Mouse (Mus musculus): ENCODE data around the gene Coa3. TPM values are rescaled to one million over a fixed set of nuclear protein-coding genes. Genes with fewer than 3 reads are reported as not detected.

Gene Coa3
- total RNA-seq, 2 experiments from 2014 or later: 70.0 to 73.4 TPM

- intact Hi-C loops (cut with DNase I; ENCODE audit: low total_unique reads): no loop called here
- no peak for DNase-seq
These were observed 12.3 kb upstream of the Coa3 start for GRCm38 (mm10) chr11:101291231-101291630.

GRCm38 (mm10) chr11:101287306-101287705, 8.4 kb upstream of the Coa3 start:
- intact Hi-C loops (cut with DNase I; ENCODE audit: low total_unique reads): no loop called here
- DNase-seq: no peak

DNA sequence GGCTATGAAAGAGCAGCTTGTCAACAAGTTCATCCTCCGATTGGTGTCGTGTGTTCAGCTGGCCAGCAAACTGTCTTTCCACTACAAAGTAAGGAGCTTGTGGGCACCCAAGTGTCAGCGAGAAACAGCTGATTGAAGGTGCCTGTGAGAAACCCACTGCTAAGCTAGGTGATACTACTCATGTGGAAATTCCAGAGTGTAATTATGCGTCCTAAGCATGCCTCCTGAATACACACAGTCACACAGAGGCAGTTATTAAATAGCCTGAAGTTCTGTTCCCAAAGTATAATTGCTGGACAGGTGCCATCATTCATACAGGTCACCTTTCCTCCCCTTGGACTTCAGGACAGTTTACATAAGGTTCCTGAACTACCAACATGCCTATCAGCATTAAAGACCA, 4.9 kb upstream of the Coa3 start:
- intact Hi-C loops (cut with DNase I; ENCODE audit: low total_unique reads): no loop called here
- no peak for DNase-seq

DNA sequence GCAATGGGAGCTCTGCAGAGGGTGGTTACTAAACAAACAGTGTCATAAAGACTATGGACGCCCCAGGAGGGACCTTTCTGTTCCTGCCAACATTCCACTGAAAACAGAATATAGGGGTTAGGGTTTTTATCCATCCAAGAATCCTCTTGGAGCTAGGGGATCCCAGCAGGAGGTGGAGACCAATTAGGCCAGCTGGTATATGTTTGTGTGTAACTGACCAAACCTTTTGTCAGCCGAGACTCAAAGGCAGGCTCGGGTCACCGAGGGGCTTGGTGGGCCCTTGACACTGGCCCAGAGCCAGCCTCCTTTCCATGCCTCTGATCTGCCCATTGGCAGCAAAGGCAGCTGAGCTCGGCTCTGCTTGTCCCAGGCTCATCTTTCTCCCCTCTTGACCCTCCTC, 4.0 kb upstream of the Coa3 start:
- intact Hi-C loops (cut with DNase I; ENCODE audit: low total_unique reads): no loop called here
- DNase-seq: no peak

- no peak for DNase-seq
- intact Hi-C loops (cut with DNase I; ENCODE audit: low total_unique reads): no loop called here
These were observed 1.9 kb upstream of the Coa3 start for GRCm38 (mm10) chr11:101280837-101281236.

DNA sequence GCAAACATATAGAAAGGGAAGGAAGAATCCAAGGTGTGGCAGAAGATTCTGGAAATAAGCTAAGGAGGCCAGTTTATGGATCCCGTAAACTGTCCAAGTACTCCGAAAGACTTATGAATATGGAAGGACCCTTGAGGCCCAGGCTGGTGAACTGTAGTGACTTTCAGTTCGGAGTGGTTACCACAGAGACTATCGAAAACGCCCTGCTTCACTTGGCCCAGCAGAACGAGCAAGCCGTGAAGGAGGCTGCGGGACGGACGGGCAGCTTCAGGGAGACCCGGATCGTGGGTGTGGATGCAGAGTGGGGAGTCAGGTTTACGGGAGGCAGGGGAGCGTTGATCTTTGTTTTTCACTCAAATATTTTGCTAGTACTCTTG, 267 bp upstream of the Coa3 start:
- DNase-seq: no peak
- intact Hi-C loops (cut with DNase I; ENCODE audit: low total_unique reads): no loop called here

GRCm38 (mm10) chr11:101277381-101278222, 1.3 kb downstream of the Coa3 start:
- DNase-seq: no peak
- intact Hi-C loops (cut with DNase I; ENCODE audit: low total_unique reads): no loop called here

- no peak for DNase-seq
- intact Hi-C loops (cut with DNase I; ENCODE audit: low total_unique reads): no loop called here
These were observed 2.4 kb downstream of the Coa3 start for GRCm38 (mm10) chr11:101276319-101277070.

GRCm38 (mm10) chr11:101275309-101275708, 3.6 kb downstream of the Coa3 start:
- intact Hi-C loops (cut with DNase I; ENCODE audit: low total_unique reads): no loop called here
- no peak for DNase-seq

- intact Hi-C loops (cut with DNase I; ENCODE audit: low total_unique reads): no loop called here
- DNase-seq: no peak
These were observed 6.5 kb downstream of the Coa3 start for GRCm38 (mm10) chr11:101272446-101272845.

DNA sequence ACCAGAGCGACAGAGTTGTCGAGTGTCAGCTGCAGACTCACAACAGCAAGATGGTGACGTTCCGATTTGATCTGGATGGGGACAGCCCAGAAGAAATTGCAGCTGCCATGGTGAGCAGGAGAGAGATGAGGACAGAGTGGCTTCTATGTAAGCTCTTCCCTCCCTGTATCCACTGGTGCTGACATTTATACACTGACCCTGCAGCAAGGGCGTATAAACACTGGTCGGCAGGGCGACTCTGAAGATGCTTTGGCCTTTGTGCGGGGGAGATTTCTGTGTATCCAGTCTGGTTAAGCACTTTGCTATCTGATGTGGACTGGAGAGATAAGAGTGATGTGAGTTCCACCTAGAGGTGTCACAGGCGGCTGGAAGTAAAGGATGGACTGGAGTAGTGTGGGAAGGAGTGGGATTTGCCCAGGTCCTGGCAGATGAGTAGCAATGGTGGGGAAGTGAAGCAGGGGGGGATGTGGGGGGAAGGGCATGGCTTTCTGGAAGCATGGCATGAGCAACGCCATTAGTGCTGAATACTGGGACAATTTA, 9.3 kb downstream of the Coa3 start:
- intact Hi-C loops (cut with DNase I; ENCODE audit: low total_unique reads): no loop called here
- DNase-seq: no peak

DNA sequence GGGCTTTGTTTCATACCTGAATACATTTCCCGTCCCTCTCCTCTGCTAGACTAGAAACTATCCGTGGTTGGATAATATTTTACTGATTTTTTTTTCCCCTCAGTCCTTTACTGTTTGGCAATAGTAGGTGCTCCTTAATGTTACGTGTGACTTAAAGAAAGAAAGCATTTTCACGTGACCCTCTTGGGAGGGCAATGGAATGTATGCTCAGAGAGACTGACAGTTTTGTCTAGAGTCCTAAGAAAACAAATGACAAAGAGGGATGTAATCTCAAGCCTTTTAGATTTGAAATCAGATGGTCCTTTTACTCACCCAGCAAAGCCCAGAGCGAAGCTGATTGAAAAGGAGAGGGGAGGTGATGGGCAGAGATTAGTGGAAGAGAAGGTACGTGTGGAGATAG, 13.0 kb downstream of the Coa3 start:
- DNase-seq: no peak
- intact Hi-C loops (cut with DNase I; ENCODE audit: low total_unique reads): no loop called here

GRCm38 (mm10) chr11:101264954-101265471, 13.9 kb downstream of the Coa3 start:
- intact Hi-C loops (cut with DNase I; ENCODE audit: low total_unique reads): no loop called here
- DNase-seq: no peak

- DNase-seq: no peak
- intact Hi-C loops (cut with DNase I; ENCODE audit: low total_unique reads): no loop called here
These were observed 15.0 kb downstream of the Coa3 start for GRCm38 (mm10) chr11:101263989-101264280.

DNA sequence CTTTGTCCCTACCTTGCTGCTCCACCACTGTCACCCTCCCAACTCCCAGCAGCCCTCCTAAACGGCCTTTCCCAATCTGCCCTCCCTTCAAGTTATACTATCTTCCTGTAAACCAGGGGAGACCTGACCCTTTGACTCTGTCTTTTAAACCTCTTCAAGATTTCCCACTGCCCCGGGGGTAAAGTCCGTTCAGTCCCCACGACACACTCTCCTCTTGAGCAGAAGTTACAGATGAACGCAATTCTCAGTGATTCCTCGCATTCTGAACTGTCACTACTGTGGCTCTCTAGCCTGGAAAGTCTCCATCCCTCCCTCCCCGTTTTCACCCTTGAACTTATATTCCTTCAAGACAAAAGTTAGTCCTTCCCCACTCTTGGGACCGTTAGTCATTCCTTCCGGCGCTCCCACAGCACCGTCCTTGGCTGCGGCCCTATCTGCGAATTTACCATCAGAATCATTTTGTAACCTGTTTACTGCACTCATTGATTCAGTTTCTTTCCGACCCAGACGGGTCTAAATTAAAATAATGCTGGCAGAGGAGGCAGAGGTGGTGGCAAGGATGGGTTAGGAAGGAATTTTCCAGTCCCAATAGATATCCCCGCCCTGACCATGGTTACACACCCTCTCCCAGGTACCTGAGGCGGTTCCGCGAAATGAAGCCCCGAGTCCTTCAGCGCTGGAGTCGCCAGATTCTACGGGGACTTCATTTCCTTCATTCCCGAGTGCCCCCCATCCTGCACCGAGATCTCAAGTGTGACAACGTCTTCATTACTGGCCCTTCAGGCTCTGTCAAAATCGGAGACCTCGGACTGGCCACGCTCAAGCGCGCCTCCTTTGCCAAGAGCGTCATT, 15.6 kb downstream of the Coa3 start:
- intact Hi-C loops (cut with DNase I; ENCODE audit: low total_unique reads): no loop called here
- DNase-seq: no peak

DNA sequence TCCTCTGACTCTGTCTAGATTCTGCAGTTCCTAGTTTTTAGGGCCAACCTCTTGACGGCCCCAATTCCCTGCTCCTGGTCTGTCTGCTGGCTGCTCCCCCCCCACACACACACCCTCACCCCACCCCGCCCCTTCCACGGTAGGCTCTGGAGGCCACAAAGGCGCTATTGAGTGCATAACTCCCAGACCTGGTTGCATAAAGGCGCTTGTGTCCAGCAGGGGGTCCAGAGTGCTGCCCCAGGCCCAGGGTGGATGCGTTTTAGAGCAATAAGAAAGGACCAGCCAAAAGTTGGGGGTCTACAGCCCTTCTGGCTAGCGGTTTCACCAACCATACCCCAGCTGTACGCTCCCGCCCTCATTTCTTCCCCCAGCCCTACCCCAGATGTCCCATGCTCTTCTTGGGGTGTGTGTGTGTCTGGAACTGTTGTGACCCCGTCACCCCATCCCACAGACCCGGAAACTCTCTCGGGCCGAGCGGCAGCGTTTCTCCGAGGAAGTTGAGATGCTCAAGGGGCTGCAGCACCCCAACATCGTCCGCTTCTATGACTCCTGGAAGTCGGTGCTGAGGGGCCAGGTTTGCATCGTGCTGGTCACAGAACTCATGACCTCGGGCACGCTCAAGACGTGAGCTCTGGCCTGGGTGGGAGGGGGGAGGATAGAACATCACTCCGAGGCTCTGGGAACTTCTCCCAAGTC, 16.5 kb downstream of the Coa3 start:
- DNase-seq: no peak
- intact Hi-C loops (cut with DNase I; ENCODE audit: low total_unique reads): no loop called here

DNA sequence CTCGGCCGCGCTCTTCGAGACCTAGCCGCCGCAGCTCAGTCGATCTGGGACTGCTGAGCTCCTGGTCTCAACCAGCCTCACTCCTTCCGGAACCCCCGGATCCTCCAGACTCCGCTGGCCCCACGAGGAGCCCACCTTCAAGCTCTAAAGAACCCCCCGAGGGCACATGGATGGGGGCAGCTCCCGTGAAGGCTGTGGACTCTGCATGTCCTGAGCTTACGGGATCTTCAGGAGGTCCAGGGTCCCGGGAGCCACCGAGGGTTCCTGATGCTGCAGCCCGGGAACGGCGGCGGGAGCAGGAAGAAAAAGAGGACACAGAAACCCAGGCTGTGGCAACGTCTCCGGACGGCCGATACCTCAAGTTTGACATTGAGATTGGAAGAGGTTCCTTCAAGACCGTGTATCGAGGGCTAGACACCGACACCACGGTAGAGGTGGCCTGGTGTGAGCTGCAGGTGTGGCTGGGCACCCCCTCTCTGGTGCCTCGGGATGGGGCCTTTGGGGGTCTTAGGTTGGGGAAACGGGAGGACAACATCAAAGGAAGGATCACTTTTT, 18.0 kb downstream of the Coa3 start:
- intact Hi-C loops (cut with DNase I; ENCODE audit: low total_unique reads): no loop called here
- DNase-seq: no peak

DNA sequence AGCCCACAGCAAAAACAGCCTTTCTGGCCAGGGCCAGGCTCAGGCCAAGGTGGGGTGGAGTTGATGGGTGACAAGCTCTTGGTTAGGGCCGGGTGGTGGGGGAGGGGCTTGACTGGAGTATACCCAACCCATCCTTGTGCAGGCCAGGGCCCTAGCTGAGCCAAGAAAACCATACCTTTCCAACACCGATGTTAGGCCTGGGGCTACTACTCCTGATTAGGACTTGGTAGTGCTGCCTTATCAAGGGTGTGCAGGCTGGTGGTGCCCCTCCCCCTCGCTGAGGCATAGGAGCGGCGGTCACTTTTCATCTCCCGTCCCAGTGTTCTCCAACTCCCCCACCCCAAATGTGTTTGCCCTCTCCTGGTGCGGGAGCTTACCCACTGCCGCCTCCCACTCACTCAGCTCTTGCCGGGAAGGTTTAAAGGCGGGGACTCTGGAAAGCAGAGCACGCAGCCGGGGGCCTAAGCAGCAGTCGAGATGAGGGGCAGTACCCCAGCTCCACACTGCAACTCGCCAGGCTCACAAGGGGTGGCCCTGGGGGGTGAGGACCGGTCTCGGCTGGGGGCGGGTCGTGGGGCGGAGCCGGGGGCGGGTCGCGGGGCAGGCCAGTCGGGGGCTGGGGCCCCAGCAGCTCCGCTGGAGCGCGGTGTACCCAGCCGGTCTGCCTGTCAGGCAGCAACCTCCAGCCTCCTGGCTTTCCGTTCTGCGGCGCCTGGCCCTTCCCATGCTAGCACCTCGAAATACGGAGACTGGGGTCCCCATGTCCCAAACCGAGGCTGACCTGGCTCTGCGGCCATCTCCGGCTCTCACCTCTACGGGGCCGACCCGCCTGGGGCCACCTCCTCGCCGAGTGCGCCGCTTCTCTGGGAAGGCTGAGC, 18.7 kb downstream of the Coa3 start, which contains the start of gene Wnk4:
Gene Wnk4, plus strand, starts transcription at position 620 of the 878 bp plus-strand sequence.
- DNase-seq: peak; percentile 57
- intact Hi-C loops (cut with DNase I; ENCODE audit: low total_unique reads): no loop called here
